Mouse (Mus musculus) spleen, adult 2 months (tissue): ENCODE results near the gene Efcab11. TPM values are rescaled to one million over a fixed set of nuclear protein-coding genes. Genes with fewer than 3 reads are reported as not detected.

ENCODE experiments used
- DNase-seq, 2 experiments: peaks; one replicate each; pipeline versions ENCODE4 v3.0.0 to v3.0.0-alpha.2; 2012 to 2021; ENCODE audit warnings: low spot score in 2 of 2, low read depth in 1 of 2
- H3K27ac ChIP-seq: fragments of 200-500 bp; 2 replicates; pipeline ENCODE4 v1.5.1; 2012; ENCODE audit warnings: low read length, inconsistent platforms; ENCODE audit not compliant: insufficient read depth
- H3K27me3 ChIP-seq: fragments of 200-500 bp; 2 replicates; pipeline ENCODE4 v1.6.1; 2012; ENCODE audit warnings: mild to moderate bottlenecking, moderate library complexity, low read length, inconsistent platforms; ENCODE audit not compliant: control insufficient read depth, insufficient read depth
- H3K36me3 ChIP-seq: fragments of 200-500 bp; 2 replicates; pipeline ENCODE4 v1.6.1; 2012; ENCODE audit warnings: mild to moderate bottlenecking, low read length, inconsistent platforms; ENCODE audit not compliant: control insufficient read depth, insufficient read depth
- H3K4me1 ChIP-seq: fragments of 200-500 bp; 2 replicates; pipeline ENCODE4 v1.6.1; 2011; ENCODE audit warnings: inconsistent platforms; ENCODE audit not compliant: control insufficient read depth, insufficient read depth, insufficient read length
- H3K4me3 ChIP-seq: fragments of 200-500 bp; 2 replicates; pipeline ENCODE4 v1.5.1; 2011; ENCODE audit warnings: mild to moderate bottlenecking, inconsistent platforms; ENCODE audit not compliant: insufficient read depth, insufficient read length; ENCODE audit errors: extremely low read depth
- CTCF ChIP-seq: fragments of 200-500 bp; IDR thresholded peaks from 2 replicates; pipeline ENCODE4 v1.5.1; 2011; ENCODE audit warnings: mild to moderate bottlenecking, inconsistent platforms; ENCODE audit not compliant: insufficient read depth, insufficient read length, insufficient replicate concordance; ENCODE audit errors: extremely low read depth
- POLR2A ChIP-seq: fragments of 200-500 bp; IDR thresholded peaks from 2 replicates; pipeline ENCODE4 v1.6.1; 2011; ENCODE audit warnings: low read depth, low read length, inconsistent platforms
- WGBS: fragments of 180-500 bp; shearing (Covaris S2); methylation state at CpG from one replicate; pipeline ENCODE4 v1.1.7; 2018; 5-methylcytosine and 5-hydroxymethylcytosine counted together
- polyA plus RNA-seq: library from polyadenylated mRNA; depleted of rRNA; stranded (reverse); fragments of >200 nt; gene quantifications from 2 replicates; pipeline ENCODE4 v1.2.3, GENCODE M21; 2012

The Efcab11 gene
- polyA plus RNA-seq, 1 experiment: 0.34 TPM

- no peaks in the 10 kb centered on the region for H3K36me3 ChIP-seq
- no peak overlapping the region for H3K4me3 ChIP-seq
- TF ChIP-seq POLR2A: no peak
- no peak for TF ChIP-seq CTCF
- H3K4me1 ChIP-seq: no peaks in the 10 kb centered on the region; the same call in 1 of the 2 replicates
- H3K27ac ChIP-seq: no peak overlapping the region
- H3K27me3 ChIP-seq: no peaks in the 10 kb centered on the region
- no peak for DNase-seq
- WGBS: 11% methylated on average over 6 of the region's 6 CpGs
Observed at GRCm38 (mm10) chr12:99874609-99875008, 9.6 kb downstream of the Efcab11 start.

- Histone ChIP-seq H3K27me3 (no peaks in the 10 kb centered on the region), H3K4me1 (no peaks in the 10 kb centered on the region; the same call in 1 of the 2 replicates), H3K36me3 (no peaks in the 10 kb centered on the region), H3K27ac (no peak overlapping the region), H3K4me3 (no peak overlapping the region)
- DNase-seq: no peak
- 80% methylated on average over 3 of the region's 3 CpGs for WGBS
- TF ChIP-seq POLR2A: no peak
- TF ChIP-seq CTCF: no peak
Observed at GRCm38 (mm10) chr12:99873443-99873842, 10.8 kb downstream of the Efcab11 start.

GRCm38 (mm10) chr12:99868821-99869220, 15.4 kb downstream of the Efcab11 start:
- TF ChIP-seq POLR2A: no peak
- no peak for TF ChIP-seq CTCF
- Histone ChIP-seq H3K27ac (no peak overlapping the region), H3K36me3 (no peaks in the 10 kb centered on the region), H3K4me1 (no peaks in the 10 kb centered on the region), H3K27me3 (no peaks in the 10 kb centered on the region), H3K4me3 (no peak overlapping the region)
- DNase-seq: no peak
- 91% methylated on average over 1 of the region's 1 CpGs for WGBS

GRCm38 (mm10) chr12:99864613-99865012, 19.6 kb downstream of the Efcab11 start:
- no peaks in the 10 kb centered on the region for H3K36me3 ChIP-seq
- no peaks in the 10 kb centered on the region for H3K27me3 ChIP-seq
- no peak overlapping the region for H3K4me3 ChIP-seq
- TF ChIP-seq POLR2A: no peak
- no peak for TF ChIP-seq CTCF
- DNase-seq: no peak
- no peak overlapping the region for H3K27ac ChIP-seq
- no peaks in the 10 kb centered on the region for H3K4me1 ChIP-seq

GRCm38 (mm10) chr12:99860981-99861380, 23.3 kb downstream of the Efcab11 start:
- TF ChIP-seq CTCF: no peak
- TF ChIP-seq POLR2A: no peak
- H3K4me3 ChIP-seq: no peak overlapping the region
- H3K36me3 ChIP-seq: no peaks in the 10 kb centered on the region
- no peak for DNase-seq
- no peak overlapping the region for H3K27ac ChIP-seq
- H3K4me1 ChIP-seq: no peaks in the 10 kb centered on the region
- 83% methylated on average over 4 of the region's 4 CpGs for WGBS
- no peaks in the 10 kb centered on the region for H3K27me3 ChIP-seq

- no peaks in the 10 kb centered on the region for H3K27me3 ChIP-seq
- TF ChIP-seq POLR2A: no peak
- TF ChIP-seq CTCF: no peak
- no peaks in the 10 kb centered on the region for H3K36me3 ChIP-seq
- DNase-seq: no peak
- H3K4me1 ChIP-seq: no peaks in the 10 kb centered on the region
- 90% methylated on average over 3 of the region's 3 CpGs for WGBS
- no peak overlapping the region for H3K4me3 ChIP-seq
- no peak overlapping the region for H3K27ac ChIP-seq
Observed at GRCm38 (mm10) chr12:99859391-99860100, 24.7 kb downstream of the Efcab11 start.

- DNase-seq: no peak
- no peaks in the 10 kb centered on the region for H3K4me1 ChIP-seq
- no peak for TF ChIP-seq CTCF
- no peak for TF ChIP-seq POLR2A
- no peaks in the 10 kb centered on the region for H3K36me3 ChIP-seq
- no peaks in the 10 kb centered on the region for H3K27me3 ChIP-seq
- H3K4me3 ChIP-seq: no peak overlapping the region
- H3K27ac ChIP-seq: no peak overlapping the region
- WGBS: 92% methylated on average over 5 of the region's 5 CpGs
Observed at GRCm38 (mm10) chr12:99858664-99859063, 25.6 kb downstream of the Efcab11 start.
